Mouse (Mus musculus): ENCODE measurements around the gene Pkp2.

GRCm38 (mm10) chr16:16272978-16273377 lies 59.9 kb downstream of the Pkp2 start:
- TF ChIP-seq GATA1 (IDR thresholded peaks at IDR 0.05; ENCODE audit: low read depth, low read length) (no peak), CTCF (IDR thresholded peaks at IDR 0.05 in 2 of 3, conservative IDR thresholded peaks at IDR 0.05 in 1 of 3; ENCODE audit: control insufficient read depth in 1 of 3, insufficient read depth in 1 of 3, low read depth in 2 of 3, low read length in 3 of 3, poor library complexity in 1 of 3, severe bottlenecking in 1 of 3) (no peak), POLR2A (IDR thresholded peaks at IDR 0.05; ENCODE audit: control insufficient read depth in 1 of 2, insufficient read depth in 1 of 2, low read depth in 1 of 2, low read length in 2 of 2, poor library complexity in 1 of 2) (no peak), MAZ (IDR thresholded peaks at IDR 0.05; ENCODE audit: low read depth, low read length) (no peak), USF1 (IDR thresholded peaks at IDR 0.05; ENCODE audit: low read depth, low read length) (no peak), ZKSCAN1 (IDR thresholded peaks at IDR 0.05; ENCODE audit: low read depth, low read length) (no peak)
